Mouse (Mus musculus): Measurements from ENCODE around the gene Sh3tc1. TPM values are rescaled to one million over a fixed set of nuclear protein-coding genes. Genes with fewer than 3 reads are reported as not detected.

The Sh3tc1 gene
- polyA plus RNA-seq, 1 experiment from 2014 or later, result 4.3 TPM

DNA sequence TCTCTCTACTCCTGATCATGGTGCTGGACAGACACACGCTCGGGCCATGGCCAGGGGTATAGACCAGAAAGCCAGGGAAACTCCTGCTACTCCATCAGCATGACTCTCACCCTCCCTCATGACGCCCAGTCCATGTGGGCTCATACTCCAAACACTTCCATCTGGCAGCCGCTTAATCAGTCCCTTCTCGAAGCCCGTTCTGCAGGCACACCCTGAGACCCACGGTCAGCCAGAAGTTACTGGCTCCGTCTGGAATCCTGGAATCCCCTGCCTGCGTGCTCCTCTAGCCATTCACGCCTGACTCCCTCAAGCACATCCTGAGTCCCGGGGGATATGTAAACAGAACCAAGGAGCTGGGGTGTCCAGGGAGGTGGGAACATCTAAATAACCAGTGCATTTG, 48.5 kb downstream of the Sh3tc1 start:
- H3K4me1 ChIP-seq (ENCODE audit: control insufficient read depth, insufficient read depth, low read length), result no peaks in the 10 kb centered on the region
- H3K27ac ChIP-seq (ENCODE audit: low read depth, low read length), result no peak overlapping the region
- no peak overlapping the region for H3K4me2 ChIP-seq (ENCODE audit: low read depth)
- no peak overlapping the region for H3K9ac ChIP-seq (ENCODE audit: low read length)
- 66% methylated on average over 11 of the region's 11 CpGs for WGBS
- ATAC-seq (ENCODE audit: insufficient read depth, low FRiP score, low TSS enrichment) (no peak), DNase-seq (ENCODE audit: low spot score) (no peak)
- no peak overlapping the region for H3K4me3 ChIP-seq (ENCODE audit: low read depth, low read length)
- no peaks in the 10 kb centered on the region for H3K36me3 ChIP-seq (ENCODE audit: control insufficient read depth, insufficient read depth, low read length)
- no peaks in the 10 kb centered on the region for H3K9me3 ChIP-seq (ENCODE audit: control insufficient read depth, low read length)
- no peaks in the 10 kb centered on the region for H3K27me3 ChIP-seq (ENCODE audit: control insufficient read depth, insufficient read depth, low read length)

DNA sequence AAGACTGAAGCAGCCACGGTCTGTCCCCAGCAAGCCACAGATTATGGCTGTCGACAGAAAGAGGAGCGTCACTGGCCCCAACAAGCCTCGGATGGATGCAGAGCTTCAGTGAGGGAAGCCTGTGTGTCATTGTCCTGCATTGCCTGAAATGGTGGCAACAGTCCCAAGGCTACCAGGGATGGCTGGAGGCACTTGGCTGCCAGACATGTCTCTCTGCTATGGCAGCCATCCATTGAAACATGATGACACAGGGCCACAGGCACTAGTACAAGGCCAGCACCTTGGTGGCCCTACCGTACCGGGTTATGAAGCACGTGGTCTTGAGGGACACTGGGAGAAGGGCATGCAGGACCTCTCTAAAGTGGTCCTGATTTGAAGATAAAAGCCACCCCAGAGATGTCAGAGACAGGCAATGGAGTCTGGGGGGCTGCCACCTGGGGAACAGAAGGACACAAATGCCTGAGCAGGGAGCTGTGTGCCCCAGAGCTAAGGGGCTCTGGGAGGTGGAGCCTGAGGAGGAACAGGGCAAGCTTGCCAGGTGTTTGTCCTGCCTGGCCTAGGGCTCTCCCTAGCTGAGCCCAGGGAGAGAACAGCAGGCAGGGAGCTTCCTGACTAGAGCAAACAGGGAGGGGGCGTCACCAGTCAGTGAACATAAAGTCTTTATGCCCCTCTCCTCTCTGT, 49.2 kb downstream of the Sh3tc1 start:
- Histone ChIP-seq H3K9me3 (ENCODE audit: control insufficient read depth, low read length) (no peaks in the 10 kb centered on the region), H3K27ac (ENCODE audit: low read depth, low read length) (no peak overlapping the region), H3K27me3 (ENCODE audit: control insufficient read depth, insufficient read depth, low read length) (no peaks in the 10 kb centered on the region), H3K4me3 (ENCODE audit: low read depth, low read length) (no peak overlapping the region), H3K4me1 (ENCODE audit: control insufficient read depth, insufficient read depth, low read length) (no peaks in the 10 kb centered on the region), H3K36me3 (ENCODE audit: control insufficient read depth, insufficient read depth, low read length) (no peaks in the 10 kb centered on the region), H3K9ac (ENCODE audit: low read length) (no peak overlapping the region), H3K4me2 (ENCODE audit: low read depth) (no peak overlapping the region)
- WGBS, result 86% methylated on average over 8 of the region's 8 CpGs
- no peak for ATAC-seq (ENCODE audit: insufficient read depth, low FRiP score, low TSS enrichment)
- DNase-seq (ENCODE audit: low spot score), result no peak

DNA sequence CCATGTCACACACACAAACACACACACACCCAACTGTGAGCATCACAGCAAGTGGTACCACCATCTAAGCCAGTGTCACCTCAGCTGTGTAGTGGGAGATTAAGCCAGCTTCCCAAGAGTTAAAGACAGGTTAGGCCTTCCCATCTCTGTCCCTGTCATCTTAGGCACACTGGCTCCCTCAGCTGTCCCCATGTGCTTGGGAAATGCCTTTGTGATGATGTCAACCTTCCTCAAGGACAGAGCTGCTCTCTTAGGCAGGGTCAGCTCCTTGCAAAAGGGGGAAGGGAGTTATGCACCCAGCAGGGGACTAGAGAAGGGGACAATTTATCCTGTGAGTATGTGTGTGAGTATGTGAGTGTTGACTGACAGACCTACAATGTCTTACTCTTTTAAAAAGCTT, 50.4 kb downstream of the Sh3tc1 start:
- DNase-seq (ENCODE audit: low spot score) (no peak), ATAC-seq (ENCODE audit: insufficient read depth, low FRiP score, low TSS enrichment) (no peak)
- no peaks in the 10 kb centered on the region for H3K36me3 ChIP-seq (ENCODE audit: control insufficient read depth, insufficient read depth, low read length)
- H3K27me3 ChIP-seq (ENCODE audit: control insufficient read depth, insufficient read depth, low read length), result no peaks in the 10 kb centered on the region
- no peak overlapping the region for H3K9ac ChIP-seq (ENCODE audit: low read length)
- H3K9me3 ChIP-seq (ENCODE audit: control insufficient read depth, low read length), result no peaks in the 10 kb centered on the region
- H3K27ac ChIP-seq (ENCODE audit: low read depth, low read length), result no peak overlapping the region
- no peak overlapping the region for H3K4me3 ChIP-seq (ENCODE audit: low read depth, low read length)
- no peak overlapping the region for H3K4me2 ChIP-seq (ENCODE audit: low read depth)
- no peaks in the 10 kb centered on the region for H3K4me1 ChIP-seq (ENCODE audit: control insufficient read depth, insufficient read depth, low read length)

DNA sequence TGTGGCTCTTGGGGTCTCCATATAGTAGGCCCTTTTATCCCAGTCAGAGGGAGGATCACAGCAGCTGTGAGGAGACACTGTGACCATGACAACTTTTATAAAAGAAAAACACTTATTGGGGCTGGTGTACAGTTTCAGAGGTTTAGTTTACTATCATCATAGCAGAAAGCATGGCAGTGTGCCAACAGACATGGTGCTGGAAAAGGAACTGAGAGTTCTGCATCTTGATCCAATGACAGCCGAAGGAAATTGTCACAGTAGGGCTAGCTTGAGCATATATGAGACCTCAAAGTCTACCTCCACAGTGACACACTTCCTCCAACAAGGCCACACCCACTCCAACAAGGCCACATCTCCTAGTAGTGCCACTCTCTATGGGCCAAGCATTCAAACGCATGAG, 50.9 kb downstream of the Sh3tc1 start:
- Histone ChIP-seq H3K27ac (ENCODE audit: low read depth, low read length) (no peak overlapping the region), H3K4me2 (ENCODE audit: low read depth) (no peak overlapping the region), H3K4me3 (ENCODE audit: low read depth, low read length) (no peak overlapping the region), H3K9ac (ENCODE audit: low read length) (no peak overlapping the region), H3K36me3 (ENCODE audit: control insufficient read depth, insufficient read depth, low read length) (no peaks in the 10 kb centered on the region), H3K27me3 (ENCODE audit: control insufficient read depth, insufficient read depth, low read length) (no peaks in the 10 kb centered on the region), H3K4me1 (ENCODE audit: control insufficient read depth, insufficient read depth, low read length) (no peaks in the 10 kb centered on the region), H3K9me3 (ENCODE audit: control insufficient read depth, low read length) (no peaks in the 10 kb centered on the region)
- DNase-seq (ENCODE audit: low spot score), result no peak
- 91% methylated on average over 2 of the region's 2 CpGs for WGBS
- ATAC-seq (ENCODE audit: insufficient read depth, low FRiP score, low TSS enrichment), result no peak

DNA sequence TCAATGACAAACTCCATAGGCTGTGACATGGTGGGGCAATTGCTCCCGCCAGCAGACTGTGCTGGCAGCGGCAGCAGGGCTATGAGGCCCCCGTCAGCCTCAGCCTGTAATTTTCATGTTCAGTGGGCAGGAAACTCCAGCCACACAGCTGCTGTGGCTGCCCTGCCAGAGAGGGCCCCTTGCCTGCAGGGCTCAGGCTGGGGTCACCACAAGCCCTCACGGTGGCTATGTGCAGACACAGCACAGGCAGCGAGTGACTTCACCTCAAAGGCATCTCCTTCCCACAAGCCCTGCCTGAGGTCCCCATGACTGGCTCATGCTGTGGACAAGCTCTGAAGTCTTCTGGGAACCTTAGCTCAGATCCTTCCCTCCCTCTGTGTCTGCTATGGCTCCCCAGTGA, 52.7 kb downstream of the Sh3tc1 start:
- H3K27ac ChIP-seq (ENCODE audit: low read depth, low read length), result no peak overlapping the region
- no peak for ATAC-seq (ENCODE audit: insufficient read depth, low FRiP score, low TSS enrichment)
- DNase-seq (ENCODE audit: low spot score), result no peak
- no peak overlapping the region for H3K9ac ChIP-seq (ENCODE audit: low read length)
- no peaks in the 10 kb centered on the region for H3K4me1 ChIP-seq (ENCODE audit: control insufficient read depth, insufficient read depth, low read length)
- 51% methylated on average over 5 of the region's 5 CpGs for WGBS
- H3K9me3 ChIP-seq (ENCODE audit: control insufficient read depth, low read length), result no peaks in the 10 kb centered on the region
- no peaks in the 10 kb centered on the region for H3K36me3 ChIP-seq (ENCODE audit: control insufficient read depth, insufficient read depth, low read length)
- no peak overlapping the region for H3K4me3 ChIP-seq (ENCODE audit: low read depth, low read length)
- H3K4me2 ChIP-seq (ENCODE audit: low read depth), result no peak overlapping the region
- H3K27me3 ChIP-seq (ENCODE audit: control insufficient read depth, insufficient read depth, low read length), result no peaks in the 10 kb centered on the region

DNA sequence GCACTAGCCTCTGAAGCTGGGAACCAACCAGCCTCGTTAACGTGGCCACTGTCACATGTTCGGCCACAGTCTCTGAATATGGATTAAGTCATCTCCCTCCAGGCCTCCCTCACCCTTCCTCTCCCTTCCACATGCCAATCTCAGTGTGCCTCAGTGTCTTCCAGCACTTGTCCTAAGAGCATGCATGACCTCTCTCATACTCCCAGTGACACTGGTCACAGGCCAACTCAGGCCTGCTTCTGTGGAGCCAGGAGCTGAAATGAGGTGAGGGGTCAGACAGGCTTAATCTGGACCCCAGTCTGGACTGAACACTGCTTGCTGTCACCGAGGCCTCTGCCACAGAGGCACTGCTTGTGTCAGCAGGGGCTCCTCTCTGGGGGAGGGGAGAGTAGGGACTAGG, 53.5 kb downstream of the Sh3tc1 start:
- ATAC-seq (ENCODE audit: insufficient read depth, low FRiP score, low TSS enrichment), result no peak
- Histone ChIP-seq H3K9me3 (ENCODE audit: control insufficient read depth, low read length) (no peaks in the 10 kb centered on the region), H3K4me1 (ENCODE audit: control insufficient read depth, insufficient read depth, low read length) (no peaks in the 10 kb centered on the region), H3K4me2 (ENCODE audit: low read depth) (no peak overlapping the region), H3K27ac (ENCODE audit: low read depth, low read length) (no peak overlapping the region), H3K27me3 (ENCODE audit: control insufficient read depth, insufficient read depth, low read length) (no peaks in the 10 kb centered on the region), H3K9ac (ENCODE audit: low read length) (no peak overlapping the region), H3K4me3 (ENCODE audit: low read depth, low read length) (no peak overlapping the region), H3K36me3 (ENCODE audit: control insufficient read depth, insufficient read depth, low read length) (no peaks in the 10 kb centered on the region)
- WGBS, result 76% methylated on average over 4 of the region's 4 CpGs
- DNase-seq (ENCODE audit: low spot score), result no peak

DNA sequence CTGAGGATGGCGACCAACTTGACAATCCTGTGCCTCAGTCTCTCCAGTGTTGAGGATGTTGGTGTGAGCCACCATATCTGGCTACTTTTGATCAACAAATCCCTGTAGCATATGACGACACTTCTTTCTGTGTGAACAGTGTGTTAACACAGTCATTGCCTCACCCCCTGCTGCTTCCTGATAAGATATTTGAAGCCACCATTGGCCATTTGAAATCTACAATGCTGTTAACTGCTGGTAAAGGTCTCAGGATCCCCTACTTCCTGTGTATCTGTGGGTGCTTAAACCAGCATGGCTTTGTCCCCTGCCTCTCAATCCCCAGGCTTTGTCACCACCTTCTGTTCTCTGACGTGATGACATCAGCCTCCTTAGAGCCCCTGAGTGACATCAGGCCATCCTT, 54.7 kb downstream of the Sh3tc1 start:
- ATAC-seq (ENCODE audit: insufficient read depth, low FRiP score, low TSS enrichment) (no peak), DNase-seq (ENCODE audit: low spot score) (no peak)
- no peaks in the 10 kb centered on the region for H3K36me3 ChIP-seq (ENCODE audit: control insufficient read depth, insufficient read depth, low read length)
- H3K27ac ChIP-seq (ENCODE audit: low read depth, low read length), result no peak overlapping the region
- 63% methylated on average over 3 of the region's 3 CpGs for WGBS
- H3K4me1 ChIP-seq (ENCODE audit: control insufficient read depth, insufficient read depth, low read length), result no peaks in the 10 kb centered on the region
- H3K9ac ChIP-seq (ENCODE audit: low read length), result no peak overlapping the region
- H3K4me2 ChIP-seq (ENCODE audit: low read depth), result no peak overlapping the region
- H3K4me3 ChIP-seq (ENCODE audit: low read depth, low read length), result no peak overlapping the region
- H3K9me3 ChIP-seq (ENCODE audit: control insufficient read depth, low read length), result no peaks in the 10 kb centered on the region
- peaks cover 3% of the 10 kb centered on the region; the same call in 1 of the 2 replicates for H3K27me3 ChIP-seq (ENCODE audit: control insufficient read depth, insufficient read depth, low read length)

DNA sequence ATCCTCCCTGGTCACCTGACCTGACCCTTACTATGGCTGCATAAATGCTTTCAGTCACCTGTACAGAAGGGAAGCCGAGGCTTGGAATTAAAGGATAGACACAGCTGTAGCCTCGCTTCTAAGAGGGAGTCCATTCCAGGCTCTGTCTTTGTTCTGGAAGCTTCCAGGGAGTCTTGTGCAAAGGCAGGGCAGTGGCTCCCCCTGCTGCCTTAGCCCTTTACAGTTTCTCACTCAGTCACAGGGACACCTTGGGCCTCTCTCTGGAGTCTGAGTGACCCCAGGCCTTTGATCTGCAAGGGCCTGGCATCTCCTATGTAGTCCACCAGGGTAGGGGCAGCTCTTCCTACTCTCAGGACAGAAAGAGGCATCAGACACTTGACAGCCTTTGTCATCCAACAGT, 58.8 kb downstream of the Sh3tc1 start:
- 65% methylated on average over 2 of the region's 2 CpGs for WGBS
- H3K27me3 ChIP-seq (ENCODE audit: control insufficient read depth, insufficient read depth, low read length), result peaks cover 27% of the 10 kb centered on the region

DNA sequence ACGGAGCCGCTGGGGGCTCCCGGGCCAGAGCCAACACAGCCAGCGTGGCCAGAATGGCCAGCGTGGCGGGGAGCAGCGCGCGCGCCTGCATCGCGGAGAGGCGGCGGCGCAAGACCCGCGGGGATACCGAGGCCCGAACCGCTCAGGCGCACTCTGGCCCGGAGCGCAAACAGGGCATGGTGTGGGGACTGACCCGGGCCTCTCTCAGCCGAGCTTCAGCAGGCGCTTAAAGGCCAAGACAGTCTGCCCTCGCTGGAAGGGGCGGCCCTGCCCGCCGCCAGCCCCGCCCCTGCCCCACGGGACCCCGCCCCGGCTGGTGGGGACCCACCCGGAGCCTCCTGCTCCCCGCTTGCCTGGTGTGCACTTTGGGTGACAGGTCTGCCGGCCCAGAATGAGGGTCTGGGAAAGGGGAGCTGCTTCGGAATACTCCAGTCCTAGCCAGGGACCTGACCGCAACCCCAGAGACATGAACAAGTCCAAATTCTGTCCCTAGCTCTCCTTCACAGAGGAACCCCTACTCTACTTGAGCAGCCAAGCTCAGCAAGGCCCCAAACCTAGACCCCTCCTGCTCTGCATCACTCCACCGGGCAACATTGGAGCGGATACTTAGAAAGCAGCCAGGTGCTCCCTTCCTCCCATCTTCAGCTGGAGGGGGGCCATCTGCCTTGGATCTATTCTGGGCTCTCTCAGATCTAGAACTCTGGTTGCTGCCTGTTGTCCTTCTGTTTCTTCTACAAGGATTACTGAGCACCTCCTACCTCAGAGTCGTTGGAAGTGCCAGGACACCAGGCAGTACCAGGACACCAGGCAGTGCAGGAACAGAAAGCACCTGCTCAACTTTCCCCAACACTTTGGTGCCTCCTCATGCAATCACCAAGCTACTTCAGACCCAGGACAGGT, 60.3 kb downstream of the Sh3tc1 start, which contains the start of gene Htra3:
Gene Htra3 (minus strand): TSS at position 527 of the 900 bp plus-strand sequence.
- Histone ChIP-seq H3K9me3 (ENCODE audit: control insufficient read depth, low read length) (no peaks in the 10 kb centered on the region), H3K9ac (ENCODE audit: low read length) (peak within 1 kb of the TSS; percentile 32; the same call in 1 of the 2 replicates), H3K27ac (ENCODE audit: low read depth, low read length) (no peak within 1 kb of the TSS), H3K27me3 (ENCODE audit: control insufficient read depth, insufficient read depth, low read length) (peaks cover 27% of the 10 kb centered on the region), H3K4me3 (ENCODE audit: low read depth, low read length) (peak within 1 kb of the TSS; percentile 32), H3K4me2 (ENCODE audit: low read depth) (peak within 1 kb of the TSS; percentile 64), H3K4me1 (ENCODE audit: control insufficient read depth, insufficient read depth, low read length) (0 out of 2 replicates have a peak, but pooled peaks cover 3% of the 10 kb centered on the region), H3K36me3 (ENCODE audit: control insufficient read depth, insufficient read depth, low read length) (no peaks in the 10 kb centered on the region)
- 12% methylated on average over 41 of the region's 42 CpGs for WGBS
- ATAC-seq (ENCODE audit: insufficient read depth, low FRiP score, low TSS enrichment), result no peak
- DNase-seq (ENCODE audit: low spot score), result no peak

More for the DNA sequence above, 58.8 kb downstream of the Sh3tc1 start:
- Histone ChIP-seq H3K9ac (ENCODE audit: low read length) (no peak overlapping the region), H3K4me1 (ENCODE audit: control insufficient read depth, insufficient read depth, low read length) (0 out of 2 replicates have a peak, but pooled peaks cover 3% of the 10 kb centered on the region), H3K27ac (ENCODE audit: low read depth, low read length) (no peak overlapping the region), H3K36me3 (ENCODE audit: control insufficient read depth, insufficient read depth, low read length) (no peaks in the 10 kb centered on the region), H3K4me3 (ENCODE audit: low read depth, low read length) (no peak overlapping the region), H3K9me3 (ENCODE audit: control insufficient read depth, low read length) (no peaks in the 10 kb centered on the region), H3K4me2 (ENCODE audit: low read depth) (no peak overlapping the region)
- ATAC-seq (ENCODE audit: insufficient read depth, low FRiP score, low TSS enrichment), result no peak
- DNase-seq (ENCODE audit: low spot score), result no peak

Data from neural tube, embryonic 11.5 days (tissue).